Mouse (Mus musculus) T-helper 17 cell (primary cell): ENCODE data around the gene Arfgap3.
"Not testable (repeated sequence)": the region's sequence is repeated elsewhere in the genome, so short reads cannot be mapped to it uniquely, and the experiment has no call there.

ENCODE experiments used
- in situ Hi-C, 2 experiments: fragments of 300-600 bp; cut with MboI, MseI; formaldehyde crosslinking; loops; 1 replicate in 1 of 2; 2 replicates in 1 of 2; pipeline ENCODE4 v1.15.1; 2025; ENCODE audit warnings: high pct_unique_total_duplicates in 2 of 2

Gene Arfgap3

DNA sequence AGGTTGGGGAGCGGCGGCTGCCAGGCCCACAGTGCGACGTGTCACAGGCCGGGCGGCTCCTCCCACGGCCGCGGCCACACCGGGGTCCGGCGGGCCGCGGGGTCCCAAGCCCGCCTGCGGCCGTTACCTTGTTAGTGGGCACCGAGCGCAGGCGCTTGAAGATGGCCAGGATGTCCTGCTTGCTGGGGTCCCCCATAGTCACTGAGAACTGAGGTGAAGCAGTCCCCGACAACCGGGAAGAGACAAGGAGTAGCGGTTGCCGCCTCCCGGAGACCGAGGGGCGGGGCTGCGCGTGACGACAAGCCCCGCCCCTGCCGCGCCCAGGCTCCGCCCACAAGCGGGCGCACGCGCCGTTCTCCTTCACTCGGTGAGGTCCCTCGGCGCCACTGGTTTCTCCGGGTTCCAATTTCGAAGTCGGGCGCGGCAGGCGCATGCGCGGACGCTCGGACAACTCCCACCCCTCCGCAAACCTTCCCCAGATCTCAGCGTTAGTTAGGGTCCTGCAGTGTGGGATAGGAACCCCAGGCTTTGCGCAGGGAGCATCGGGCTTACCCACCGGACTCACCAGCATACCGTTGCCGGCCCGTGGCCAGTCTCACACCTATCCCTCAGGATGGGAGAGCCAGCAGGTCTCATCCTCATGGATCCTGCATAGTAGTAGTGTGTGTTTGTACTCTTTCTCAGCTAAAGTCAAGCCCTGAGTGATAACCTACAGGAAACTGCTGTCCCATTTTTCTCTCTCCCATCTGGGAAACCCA lies at the start of gene Arfgap3:
Arfgap3 (minus strand) TSS at position 294 of the 758 bp plus-strand sequence.
- in situ Hi-C loops = no loop called here

DNA sequence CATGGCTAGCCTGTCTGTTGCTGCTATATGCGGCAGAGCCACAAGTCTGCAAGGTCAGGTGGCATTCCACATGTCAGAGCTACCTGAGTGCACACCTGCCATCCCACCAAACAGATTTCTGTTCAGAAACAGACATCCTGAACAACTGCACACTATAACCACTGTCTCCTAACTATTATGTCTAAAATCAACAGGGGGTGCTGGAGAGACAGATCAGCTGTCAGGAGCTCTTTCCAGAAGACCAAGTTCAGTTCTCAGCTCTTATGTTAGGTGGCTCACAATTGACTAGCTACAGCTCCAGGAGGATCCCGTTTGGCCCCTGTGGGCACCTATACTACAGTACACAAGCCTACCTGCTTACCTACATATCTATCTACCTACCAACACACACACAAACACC lies 42.7 kb upstream of the Arfgap3 start:
- in situ Hi-C loops = no loop called here

DNA sequence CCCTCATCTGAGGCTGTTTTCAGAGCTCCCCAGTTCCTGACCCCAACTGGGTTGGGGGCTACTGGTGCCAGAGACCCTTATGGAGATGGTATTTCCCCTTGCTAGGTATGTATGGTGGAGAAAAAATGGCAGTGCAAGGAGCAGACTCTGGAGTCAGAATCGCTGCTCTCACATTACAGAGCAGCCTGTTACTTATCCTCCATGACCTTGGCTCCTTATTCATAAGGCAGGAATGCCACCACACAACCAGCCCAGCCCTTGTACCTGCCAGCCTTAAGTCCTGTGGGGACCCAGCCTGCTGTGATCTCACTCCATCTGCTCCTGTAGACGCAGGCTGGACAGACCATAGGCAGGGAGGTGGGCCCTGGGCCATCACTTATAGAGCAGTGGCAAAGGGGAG lies 37.9 kb upstream of the Arfgap3 start:
- in situ Hi-C loops = no loop called here

DNA sequence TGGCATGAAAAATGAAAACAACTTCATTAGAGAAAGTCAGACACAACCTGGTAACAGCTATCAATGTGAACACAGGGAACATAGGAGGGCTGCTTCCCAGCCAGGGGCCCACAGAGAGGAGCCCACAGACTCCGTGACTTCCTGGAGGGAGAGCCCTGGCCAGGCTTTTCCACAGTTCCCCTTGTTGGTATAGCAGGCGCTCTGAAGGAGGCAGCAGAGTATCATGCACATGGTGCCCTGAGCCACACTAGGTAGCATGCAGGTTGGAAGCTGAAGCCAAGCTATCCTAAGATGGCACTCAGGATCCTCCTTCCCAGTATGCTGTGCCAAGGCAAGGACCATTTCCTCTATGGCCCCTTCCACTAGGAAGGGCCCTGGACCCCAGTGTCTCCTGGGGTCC lies 33.6 kb upstream of the Arfgap3 start:
- in situ Hi-C loops = no loop called here

DNA sequence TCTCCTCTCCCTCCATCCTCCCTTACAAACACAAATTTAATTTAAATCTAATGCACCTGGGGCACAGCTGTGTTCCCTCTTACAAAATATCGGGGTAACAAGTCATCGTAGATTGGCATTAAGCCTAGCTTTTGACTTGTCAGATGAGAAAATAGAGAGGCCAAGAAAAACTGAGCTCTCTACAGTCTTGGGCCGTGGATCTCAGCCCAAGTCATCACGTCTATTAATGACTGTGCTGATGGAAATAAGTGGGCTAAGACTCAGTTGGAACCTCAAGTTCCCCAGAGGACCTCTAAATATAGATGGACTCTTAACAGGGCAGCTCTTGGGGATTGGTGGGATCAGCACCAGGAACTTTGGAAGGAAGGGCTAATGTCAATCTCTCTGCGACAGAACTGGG lies 33.1 kb upstream of the Arfgap3 start:
- in situ Hi-C loops = no loop called here

- in situ Hi-C loops = no loop called here
These were observed 32.4 kb upstream of the Arfgap3 start for GRCm38 (mm10) chr15:83382467-83382866.

DNA sequence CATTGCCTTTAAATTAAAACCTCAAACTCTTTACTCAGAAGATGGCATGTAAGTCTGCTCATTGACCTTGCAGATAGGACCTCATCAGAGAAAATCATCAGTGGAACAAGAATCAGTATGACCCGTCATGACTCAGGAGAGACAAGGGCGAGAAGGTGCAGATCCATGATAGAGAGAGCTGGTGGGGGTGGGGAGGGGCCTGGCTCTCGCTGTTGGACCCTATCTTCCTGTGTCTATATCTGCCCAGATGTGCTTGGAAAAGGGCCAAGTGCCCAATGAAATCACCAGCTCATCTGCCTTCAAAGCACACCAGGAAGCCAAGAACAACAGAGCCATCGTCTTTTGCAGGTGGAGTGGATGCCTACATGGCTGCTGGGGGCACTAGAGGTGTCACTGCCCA lies 27.1 kb upstream of the Arfgap3 start:
- in situ Hi-C loops = no loop called here

DNA sequence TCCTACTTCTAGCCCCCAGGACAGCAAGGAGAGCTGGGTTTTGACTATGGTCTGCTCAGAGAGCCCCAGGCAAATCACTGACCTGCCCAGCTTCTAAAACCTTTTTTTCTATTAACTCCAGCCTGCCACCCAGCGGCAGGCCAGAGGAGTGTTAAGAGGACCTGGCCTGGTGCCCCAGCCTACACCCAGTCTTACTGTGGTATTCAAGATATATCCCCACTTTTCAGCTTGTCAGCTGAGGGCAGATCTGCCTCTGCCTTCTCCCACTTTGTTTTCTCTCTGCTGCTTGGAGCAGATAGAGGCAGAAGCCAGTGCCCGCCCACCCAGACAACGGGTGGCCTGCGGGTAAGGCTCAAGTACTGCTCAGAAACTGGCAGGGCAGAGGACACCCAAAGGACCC lies 25.1 kb upstream of the Arfgap3 start:
- in situ Hi-C loops = no loop called here

DNA sequence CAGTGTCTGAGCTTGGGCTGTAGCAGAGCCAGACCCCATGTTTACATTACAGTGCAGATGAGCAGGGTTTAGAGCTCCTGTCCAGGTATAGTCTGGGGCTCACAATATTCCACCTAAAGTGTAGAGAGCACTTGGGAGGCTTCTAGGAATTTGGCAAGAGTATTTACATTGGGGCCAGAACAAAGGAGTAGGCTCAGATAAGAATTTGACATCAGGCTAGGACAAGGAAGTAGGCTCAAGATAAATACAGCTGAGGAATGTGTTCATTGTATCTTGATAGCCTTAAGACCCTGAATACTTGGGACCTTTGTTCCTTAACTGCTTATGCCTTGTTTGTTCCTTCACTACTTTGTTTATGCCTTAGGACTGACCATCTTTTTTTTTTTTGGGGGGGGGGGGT lies 24.0 kb upstream of the Arfgap3 start:
- in situ Hi-C loops = loop anchor here in 1 of 2 experiments (5.0 kb wide), 1 partner anchor 108 kb away; no protein-coding TSS in a partner anchor

GRCm38 (mm10) chr15:83368702-83369101 lies 18.7 kb upstream of the Arfgap3 start:
- in situ Hi-C loops = not testable (repeated sequence)

- in situ Hi-C loops = no loop called here
These were observed 18.2 kb upstream of the Arfgap3 start for GRCm38 (mm10) chr15:83368261-83368660.

- in situ Hi-C loops = no loop called here
These were observed 17.0 kb upstream of the Arfgap3 start for GRCm38 (mm10) chr15:83366933-83367552.

DNA sequence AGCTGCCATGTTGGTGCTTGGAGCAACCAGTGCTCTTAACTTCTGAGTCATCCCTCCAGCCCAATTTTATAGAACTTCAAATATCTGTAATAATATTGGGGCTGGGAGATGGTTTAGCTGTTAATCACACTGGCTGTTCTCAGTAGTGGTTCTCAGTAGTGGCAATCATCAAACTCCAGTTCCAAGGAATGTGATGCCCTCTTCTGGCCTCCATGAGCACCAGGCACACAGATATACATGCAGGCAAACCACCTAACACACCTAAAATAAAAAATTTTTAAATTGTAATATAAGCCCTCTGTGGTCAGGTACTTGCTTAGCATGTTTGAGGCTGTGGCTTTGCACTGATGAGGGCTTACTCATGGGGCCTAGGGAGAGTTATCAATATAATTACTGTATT lies 15.7 kb upstream of the Arfgap3 start:
- in situ Hi-C loops = no loop called here

DNA sequence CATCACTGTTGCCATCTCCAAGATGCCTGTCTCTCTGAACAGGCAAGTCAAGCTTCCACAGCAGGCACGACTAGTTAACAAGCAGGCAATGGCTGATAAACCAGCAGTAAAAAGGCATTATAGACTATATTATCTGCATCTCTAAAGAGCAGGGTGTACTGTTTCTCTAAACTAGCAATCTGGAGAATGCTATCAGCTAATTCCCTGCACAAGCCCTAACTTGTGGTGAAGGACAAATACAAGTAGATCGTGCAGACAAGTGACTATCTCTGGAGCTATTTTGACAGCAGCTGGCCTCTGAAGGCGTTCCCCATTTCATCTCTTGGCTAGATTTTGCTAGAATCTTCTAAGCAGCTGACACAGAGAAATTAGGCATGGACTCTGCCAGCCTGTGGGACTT lies 14.1 kb upstream of the Arfgap3 start:
- in situ Hi-C loops = no loop called here

DNA sequence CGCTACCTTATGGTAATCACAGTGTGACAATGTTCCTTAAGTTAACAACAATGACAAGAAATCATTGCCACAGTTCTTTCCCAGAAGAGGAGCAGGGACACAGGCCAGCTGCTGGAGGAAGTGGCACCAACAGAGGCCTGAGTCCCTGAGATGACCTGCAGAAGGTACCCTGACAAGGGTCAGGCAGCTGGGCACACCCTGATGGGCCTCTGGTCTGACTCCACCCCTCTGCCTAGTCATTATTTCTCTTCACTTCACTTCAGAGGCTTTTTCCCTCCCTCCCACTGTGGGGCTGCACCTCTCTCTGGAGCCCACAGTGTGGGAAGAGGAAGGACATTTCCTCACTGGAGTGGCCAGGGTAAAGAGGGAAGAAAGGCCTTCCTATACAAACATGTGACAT lies 12.8 kb upstream of the Arfgap3 start:
- in situ Hi-C loops = not testable (repeated sequence)

DNA sequence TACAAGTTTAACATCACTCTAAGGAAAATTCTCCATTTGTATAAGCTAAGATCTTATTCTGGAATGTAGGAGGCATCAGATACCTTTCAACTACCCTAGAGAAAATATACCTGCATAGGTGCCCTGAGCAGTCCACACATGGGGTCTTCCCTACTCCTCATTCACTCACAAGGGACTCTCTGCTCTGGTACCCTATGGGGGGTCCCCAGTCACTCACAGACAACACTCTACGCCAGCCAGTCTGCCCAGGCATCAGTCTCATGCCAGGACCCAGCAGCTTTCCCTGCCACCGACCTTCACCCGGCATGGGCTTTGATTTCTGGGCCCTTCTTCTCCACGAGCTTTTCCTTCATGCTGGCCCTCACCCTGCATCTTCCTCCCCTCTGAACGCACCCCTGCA lies 10.9 kb upstream of the Arfgap3 start:
- in situ Hi-C loops = not testable (repeated sequence)

DNA sequence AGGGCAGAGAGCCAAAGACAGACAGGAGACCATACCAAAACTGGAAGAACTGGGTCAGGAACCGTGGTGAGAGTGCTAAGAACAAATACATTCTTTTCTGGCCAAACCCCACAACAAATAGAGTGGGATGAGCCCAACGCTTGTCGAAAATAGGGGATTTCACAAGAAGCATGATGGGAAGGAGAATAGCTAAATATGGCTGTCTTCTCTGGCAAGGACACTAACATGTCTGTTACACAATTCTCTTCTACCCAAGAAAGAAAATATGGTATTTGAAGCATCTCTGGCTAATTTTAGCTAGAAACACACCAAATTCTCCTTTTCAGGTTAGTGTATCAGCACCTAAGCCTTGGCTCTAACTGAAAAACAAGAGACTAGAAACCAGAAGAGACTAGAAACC lies 10.1 kb upstream of the Arfgap3 start:
- in situ Hi-C loops = no loop called here

DNA sequence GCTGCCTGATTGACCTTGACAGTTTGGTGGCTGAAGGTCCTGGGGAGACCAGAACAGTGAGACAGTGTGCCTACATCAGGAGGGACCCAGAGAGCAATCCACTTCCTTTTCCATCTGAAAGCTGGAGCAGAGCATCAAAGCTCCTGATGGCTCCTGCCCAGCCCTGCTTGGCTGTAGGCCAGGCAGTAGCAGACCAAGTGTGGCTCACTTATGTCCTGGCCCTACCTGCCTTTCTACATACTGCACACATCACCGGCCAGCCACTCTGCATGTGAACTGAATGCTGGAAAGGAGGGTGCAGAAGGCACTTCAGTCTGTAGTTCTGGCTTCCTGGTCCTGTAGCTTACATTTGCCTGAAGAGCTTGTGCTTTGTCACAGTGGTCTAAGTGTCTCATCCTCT lies 8.4 kb upstream of the Arfgap3 start:
- in situ Hi-C loops = no loop called here

DNA sequence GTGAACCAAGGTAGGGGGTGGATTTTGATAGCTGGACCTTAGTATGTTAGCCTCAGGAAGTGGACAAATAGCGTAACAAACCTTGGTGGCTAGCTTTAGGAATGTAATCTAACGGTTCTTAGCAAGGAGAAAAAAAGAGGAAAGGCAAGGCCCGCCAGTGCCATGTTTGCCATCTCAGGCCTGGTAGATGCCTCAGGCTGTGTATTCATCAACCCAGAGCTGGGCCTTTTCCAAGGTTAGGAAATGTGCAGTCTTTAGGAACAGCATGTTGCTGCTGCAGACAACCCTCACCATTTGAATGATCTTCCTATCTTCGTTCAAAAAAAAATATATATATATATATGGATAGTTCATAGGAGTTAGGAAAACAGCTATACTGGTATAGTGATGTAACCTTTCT lies 1.5 kb upstream of the Arfgap3 start:
- in situ Hi-C loops = no loop called here

DNA sequence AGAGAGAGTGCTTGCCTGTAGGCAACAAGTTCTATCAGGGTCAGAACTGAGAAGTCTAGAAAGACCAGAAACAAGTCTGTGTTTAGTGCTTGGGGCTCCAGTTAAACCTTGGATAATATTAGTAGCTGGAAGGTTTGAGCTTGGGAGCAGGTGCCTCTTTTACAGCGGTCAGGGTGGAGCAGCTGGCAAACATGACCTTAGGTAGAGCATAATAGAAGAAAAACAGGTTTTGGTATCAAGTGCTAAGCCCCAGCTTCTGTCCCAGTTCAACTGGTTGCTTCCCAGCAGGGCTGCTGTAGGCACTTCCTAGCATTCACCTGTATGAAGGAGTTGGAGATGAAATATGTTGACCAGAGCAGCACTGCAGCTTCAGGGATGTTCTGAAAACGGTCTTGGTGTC lies 812 bp upstream of the Arfgap3 start:
- in situ Hi-C loops = no loop called here

- in situ Hi-C loops = no loop called here
These were observed 658 bp downstream of the Arfgap3 start for GRCm38 (mm10) chr15:83349225-83349953.

- in situ Hi-C loops = no loop called here
These were observed 1.3 kb downstream of the Arfgap3 start for GRCm38 (mm10) chr15:83348747-83349146.
